Mouse (Mus musculus) CH12.LX (cell line): ENCODE results near the gene A730049H05Rik. TPM values are rescaled to one million over a fixed set of nuclear protein-coding genes. Genes with fewer than 3 reads are reported as not detected.

ENCODE experiments used
- DNase-seq: peaks from one replicate; pipeline ENCODE4 v3.0.0-alpha.2; 2013; ENCODE audit errors: extremely low read depth
- H3K27ac ChIP-seq: 2 replicates; pipeline ENCODE4 v1.5.1; 2012; ENCODE audit warnings: low read depth, mild to moderate bottlenecking, control low read depth, moderate library complexity; ENCODE audit not compliant: insufficient read depth
- H3K27me3 ChIP-seq: replicated peaks from 2 replicates; pipeline ENCODE3; 2012; ENCODE audit warnings: inconsistent platforms
- H3K36me3 ChIP-seq, 2 experiments: replicated peaks in 1 of 2; 2 replicates each; pipeline versions ENCODE3 to v1.6.1; 2012; ENCODE audit warnings: inconsistent platforms in 1 of 2, low read length in 1 of 2, mild to moderate bottlenecking in 1 of 2, mixed read lengths in 1 of 2, moderate library complexity in 1 of 2; ENCODE audit not compliant: control insufficient read depth in 1 of 2, insufficient read depth in 1 of 2
- H3K4me1 ChIP-seq, 2 experiments: 2 replicates each; pipeline ENCODE4 v1.6.1; 2012; ENCODE audit warnings: inconsistent platforms in 1 of 2, moderate library complexity in 1 of 2; ENCODE audit not compliant: insufficient read depth in 2 of 2, control insufficient read depth in 1 of 2
- H3K4me2 ChIP-seq: 2 replicates; pipeline ENCODE4 v1.6.1; 2012; ENCODE audit warnings: low read depth, mild to moderate bottlenecking, control low read depth; ENCODE audit not compliant: poor library complexity, insufficient read depth, severe bottlenecking
- H3K4me3 ChIP-seq, 3 experiments: fragments of 150-350 bp in 1 of 3; sonication (generic) in 1 of 3; replicated peaks in 1 of 3; 2 replicates each; pipeline versions ENCODE3 to v1.5.1; 2011 to 2012; ENCODE audit warnings: low read depth in 2 of 3, low read length in 2 of 3, mild to moderate bottlenecking in 2 of 3, moderate library complexity in 2 of 3, control low read depth in 1 of 3, improper control_type of control experiment in 1 of 3, inconsistent platforms in 1 of 3, mixed read lengths in 1 of 3; ENCODE audit not compliant: poor library complexity in 1 of 3
- H3K79me2 ChIP-seq: replicated peaks from 2 replicates; pipeline ENCODE4 v1.6.1; 2012; ENCODE audit warnings: mild to moderate bottlenecking, moderate library complexity; ENCODE audit not compliant: control insufficient read depth, poor library complexity, insufficient read depth, severe bottlenecking; ENCODE audit errors: extremely low read depth
- H3K9ac ChIP-seq: 2 replicates; pipeline ENCODE4 v1.6.1; 2012; ENCODE audit warnings: low read depth, mild to moderate bottlenecking, control low read depth, moderate library complexity; ENCODE audit not compliant: insufficient read depth
- H3K9me3 ChIP-seq: replicated peaks from 2 replicates; pipeline ENCODE3; 2012; ENCODE audit warnings: low read length, inconsistent platforms, mixed read lengths
- BHLHE40 ChIP-seq: IDR thresholded peaks from 2 replicates; pipeline ENCODE4 v1.6.1; 2011; ENCODE audit warnings: mild to moderate bottlenecking, low read depth, low read length, improper control_type of control experiment
- CHD2 ChIP-seq: IDR thresholded peaks from 2 replicates; pipeline ENCODE4 v1.6.1; 2011; ENCODE audit warnings: low read length, improper control_type of control experiment
- CTCF ChIP-seq, 2 experiments: IDR thresholded peaks in 1 of 2; conservative IDR thresholded peaks in 1 of 2; 2 replicates each; pipeline ENCODE4 v1.5.1; 2011 to 2012; ENCODE audit warnings: low read depth in 2 of 2, low read length in 2 of 2, improper control_type of control experiment in 1 of 2, inconsistent platforms in 1 of 2, mild to moderate bottlenecking in 1 of 2, moderate library complexity in 1 of 2
- E2F4 ChIP-seq: IDR thresholded peaks from 2 replicates; pipeline ENCODE4 v1.6.1; 2011; ENCODE audit warnings: low read depth, low read length, improper control_type of control experiment; ENCODE audit not compliant: insufficient replicate concordance
- EP300 ChIP-seq: IDR thresholded peaks from 2 replicates; pipeline ENCODE4 v1.6.1; 2011; ENCODE audit warnings: low read length, improper control_type of control experiment
- ETS1 ChIP-seq: conservative IDR thresholded peaks from 2 replicates; pipeline ENCODE4 v1.6.1; 2012; ENCODE audit warnings: low read depth, mild to moderate bottlenecking, inconsistent platforms, low read length, improper control_type of control experiment, moderate library complexity
- HCFC1 ChIP-seq: IDR thresholded peaks from 2 replicates; pipeline ENCODE4 v1.6.1; 2012; ENCODE audit warnings: low read depth, mild to moderate bottlenecking, inconsistent platforms, low read length, improper control_type of control experiment
- IRF4 ChIP-seq: IDR thresholded peaks from 2 replicates; pipeline ENCODE4 v1.6.1; 2014; ENCODE audit warnings: low read depth, mild to moderate bottlenecking, inconsistent platforms, low read length, improper control_type of control experiment
- JUND ChIP-seq: conservative IDR thresholded peaks from 2 replicates; pipeline ENCODE4 v1.6.1; 2011; ENCODE audit warnings: low read depth, low read length, improper control_type of control experiment
- KAT2A ChIP-seq: IDR thresholded peaks from 2 replicates; pipeline ENCODE4 v1.6.1; 2012; ENCODE audit warnings: low read length, improper control_type of control experiment, inconsistent platforms; ENCODE audit not compliant: insufficient replicate concordance
- MAX ChIP-seq: IDR thresholded peaks from 2 replicates; pipeline ENCODE4 v1.6.1; 2011; ENCODE audit warnings: low read length, improper control_type of control experiment
- MAZ ChIP-seq: IDR thresholded peaks from 2 replicates; pipeline ENCODE4 v1.6.1; 2012; ENCODE audit warnings: low read depth, mild to moderate bottlenecking, inconsistent platforms, low read length, improper control_type of control experiment, moderate library complexity
- MEF2A ChIP-seq: IDR thresholded peaks from 2 replicates; pipeline ENCODE4 v1.6.1; 2014; ENCODE audit warnings: low read depth, mild to moderate bottlenecking, inconsistent platforms, low read length, improper control_type of control experiment, borderline replicate concordance
- MXI1 ChIP-seq: IDR thresholded peaks from 2 replicates; pipeline ENCODE4 v1.6.1; 2011; ENCODE audit warnings: mild to moderate bottlenecking, low read depth, low read length, improper control_type of control experiment
- MYC ChIP-seq: IDR thresholded peaks from 2 replicates; pipeline ENCODE4 v1.6.1; 2011; ENCODE audit warnings: low read depth, mild to moderate bottlenecking, improper control_type of control experiment, low read length
- NELFE ChIP-seq: IDR thresholded peaks from 2 replicates; pipeline ENCODE4 v1.6.1; 2011; ENCODE audit warnings: low read depth, low read length, improper control_type of control experiment
- POLR2AphosphoS2 ChIP-seq: IDR thresholded peaks from 2 replicates; pipeline ENCODE4 v1.6.1; 2011; ENCODE audit warnings: low read depth, low read length, improper control_type of control experiment
- RAD21 ChIP-seq: IDR thresholded peaks from 2 replicates; pipeline ENCODE4 v1.6.1; 2011; ENCODE audit warnings: low read depth, mild to moderate bottlenecking, low read length, improper control_type of control experiment, moderate library complexity
- SIN3A ChIP-seq: IDR thresholded peaks from 2 replicates; pipeline ENCODE4 v1.6.1; 2012; ENCODE audit warnings: low read length, improper control_type of control experiment, inconsistent platforms
- SMC3 ChIP-seq: IDR thresholded peaks from 2 replicates; pipeline ENCODE4 v1.6.1; 2011; ENCODE audit warnings: low read depth, low read length, improper control_type of control experiment
- TCF12 ChIP-seq: IDR thresholded peaks from 2 replicates; pipeline ENCODE4 v1.6.1; 2014; ENCODE audit warnings: low read depth, mild to moderate bottlenecking, inconsistent platforms, low read length, improper control_type of control experiment
- UBTF ChIP-seq: IDR thresholded peaks from 2 replicates; pipeline ENCODE4 v1.6.1; 2012; ENCODE audit warnings: low read depth, mild to moderate bottlenecking, inconsistent platforms, low read length, improper control_type of control experiment, moderate library complexity
- USF2 ChIP-seq: conservative IDR thresholded peaks from 2 replicates; pipeline ENCODE4 v1.6.1; 2011; ENCODE audit warnings: low read depth, low read length, improper control_type of control experiment
- dilution Hi-C: fragments of 300-500 bp; cut with MboI; formaldehyde crosslinking; loops from 2 replicates; pipeline ENCODE4 v1.14.3; 2020; ENCODE audit warnings: low sequenced_read_pairs; ENCODE audit not compliant: extremely low pct_unique_long_range_greater_than_20kb, extremely low pct_ligation_motif_present
- in situ Hi-C: fragments of 300-500 bp; cut with MboI; formaldehyde crosslinking; loops from 3 replicates; pipeline ENCODE4 v1.14.3; 2019; ENCODE audit warnings: low sequenced_read_pairs, low pct_ligation_motif_present, low pct_unique_long_range_greater_than_20kb, mixed read lengths
- polyA plus RNA-seq: library from polyadenylated mRNA; unstranded; fragments of >175 nt; gene quantifications from 2 replicates; pipeline ENCODE4 v1.2.1, GENCODE M21; 2012; ENCODE audit warnings: low read depth; ENCODE audit not compliant: insufficient read length
- total RNA-seq, 2 experiments: library from RNA; depleted of rRNA; stranded (reverse); fragments of 300-350 nt in 1 of 2; fragments of >200 nt in 1 of 2; gene quantifications; 2 replicates each; pipeline ENCODE4 v1.2.3; 2012 to 2014

The A730049H05Rik gene
- not detected in 2 replicates for total RNA-seq (2012; rRNA removed)
- not detected in 2 replicates for total RNA-seq (2014; rRNA removed)
- not detected in 2 replicates for polyA plus RNA-seq

- Histone ChIP-seq H3K9ac (no peak within 1 kb of the TSS), H3K4me3 (no peak within 1 kb of the TSS), H3K36me3 (no peaks in the 10 kb centered on the region), H3K79me2 (no peaks in the 10 kb centered on the region), H3K9me3 (peaks cover 75% of the 10 kb centered on the region), H3K27me3 (no peaks in the 10 kb centered on the region), H3K27ac (no peak within 1 kb of the TSS), H3K4me2 (no peak within 1 kb of the TSS), H3K4me1 (no peaks in the 10 kb centered on the region)
- TF ChIP-seq EP300 (no peak), NELFE (no peak), POLR2AphosphoS2 (no peak), MAZ (no peak), USF2 (no peak), MYC (no peak), BHLHE40 (no peak), E2F4 (no peak), TCF12 (no peak), RAD21 (no peak), IRF4 (no peak), KAT2A (no peak), ETS1 (no peak), UBTF (no peak), HCFC1 (no peak), CHD2 (no peak), MEF2A (no peak), SMC3 (no peak)
- in situ Hi-C loops (no loop called here), dilution Hi-C loops (no loop called here)
- DNase-seq: no peak
Observed at GRCm38 (mm10) chr6:92816311-92816751, at the start of gene A730049H05Rik. Gene A730049H05Rik (plus strand): TSS chr6:92816478.

- no peak for DNase-seq
- Histone ChIP-seq H3K4me3 (no peak overlapping the region), H3K27ac (no peak overlapping the region), H3K9ac (no peak overlapping the region), H3K79me2 (no peaks in the 10 kb centered on the region), H3K9me3 (peaks cover 69% of the 10 kb centered on the region), H3K27me3 (no peaks in the 10 kb centered on the region), H3K4me1 (no peaks in the 10 kb centered on the region), H3K36me3 (no peaks in the 10 kb centered on the region), H3K4me2 (no peak overlapping the region)
- dilution Hi-C loops (no loop called here), in situ Hi-C loops (no loop called here)
- TF ChIP-seq MEF2A: no peak
- no peak for TF ChIP-seq EP300
- no peak for TF ChIP-seq BHLHE40
- no peak for TF ChIP-seq MXI1
- no peak for TF ChIP-seq KAT2A
- no peak for TF ChIP-seq SIN3A
- no peak for TF ChIP-seq MYC
- no peak for TF ChIP-seq CTCF (conservative IDR thresholded peaks at IDR 0.05 in 1 of 2, IDR thresholded peaks at IDR 0.05 in 1 of 2; ENCODE audit: low read depth in 2 of 2, low read length in 2 of 2)
- no peak for TF ChIP-seq RAD21
- no peak for TF ChIP-seq MAX
- no peak for TF ChIP-seq NELFE
- no peak for TF ChIP-seq JUND
Observed at GRCm38 (mm10) chr6:92776356-92776755, 39.9 kb upstream of the A730049H05Rik start.
